Comparison of ENCODE assay signal across 21 mouse cellular contexts in genomic region chr3:89755283-89755682, GRCm38 (mm10).
"Had no signal": no experiment of that assay in that cellular context is flagged by ENCODE, and none has a peak within 500 bp of the region (broad histone marks: within the 10 kb centered on the region; RNA-seq: fewer than 3 reads in every experiment).

No protein-coding gene starts in this region.

- DNase-seq: kidney, postnatal 10 days; kidney, postnatal 36 days; layer of hippocampus, adult 9-11 months; left cerebral cortex, postnatal 4 days; liver, postnatal 0 days; lung, embryonic 14.5 days; retina, postnatal 1 day; right cerebral cortex, postnatal 25 days; spleen, adult 18-20 months; thymus, adult 18-20 months; thymus, postnatal 36 days had no signal

- H3K4me3 ChIP-seq: limb, embryonic 12.5 days; limb, embryonic 15.5 days; midbrain, embryonic 12.5 days; midbrain, embryonic 15.5 days; myocyte; neural tube, embryonic 13.5 days had no signal

- H3K27me3 ChIP-seq: limb, embryonic 15.5 days; midbrain, embryonic 12.5 days; midbrain, embryonic 15.5 days; neural tube, embryonic 13.5 days had no signal

- H3K9ac ChIP-seq: limb, embryonic 12.5 days; limb, embryonic 15.5 days; liver, embryonic 14.5 days; liver, postnatal 0 days; lung, embryonic 14.5 days; midbrain, embryonic 12.5 days; midbrain, embryonic 15.5 days; neural tube, embryonic 13.5 days had no signal

- H3K4me2 ChIP-seq: limb, embryonic 12.5 days; limb, embryonic 15.5 days; liver, embryonic 11.5 days; lung, embryonic 14.5 days; midbrain, embryonic 12.5 days; midbrain, embryonic 15.5 days; neural tube, embryonic 13.5 days had no signal

- H3K4me1 ChIP-seq: limb, embryonic 12.5 days; limb, embryonic 15.5 days had no signal

- H3K27ac ChIP-seq: limb, embryonic 12.5 days; limb, embryonic 15.5 days; liver, embryonic 14.5 days; macrophage; midbrain, embryonic 12.5 days; midbrain, embryonic 15.5 days; neural tube, embryonic 13.5 days had no signal

- ATAC-seq: liver, postnatal 0 days; lung, postnatal 0 days; midbrain, embryonic 15.5 days had no signal

- H3K9me3 ChIP-seq: limb, embryonic 12.5 days; limb, embryonic 15.5 days; midbrain, embryonic 12.5 days; midbrain, embryonic 15.5 days; neural tube, embryonic 13.5 days had no signal
